Mouse (Mus musculus): ENCODE results near the gene Scin.

DNA sequence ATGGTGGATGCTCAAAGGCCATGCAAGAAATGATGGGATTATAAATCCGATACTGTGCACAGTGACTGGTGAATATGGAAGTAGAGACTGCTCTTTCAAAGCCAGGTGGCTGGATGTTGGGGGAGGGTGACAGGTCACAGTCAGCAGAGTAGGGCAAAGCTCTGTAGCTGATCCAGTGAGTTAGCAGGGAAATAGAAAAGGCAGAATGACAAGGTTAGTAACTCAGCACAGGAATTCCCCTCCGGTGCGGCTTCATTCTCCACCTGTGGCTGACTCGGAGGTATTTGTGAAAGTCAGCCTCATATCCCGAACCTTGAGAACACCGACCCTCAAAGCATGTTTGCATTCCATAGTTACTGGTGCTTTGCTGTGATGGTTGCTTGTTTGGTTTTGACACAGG lies 17.0 kb downstream of the Scin start:
- no peak for TF ChIP-seq TAL1 (conservative IDR thresholded peaks at IDR 0.05; ENCODE audit: low read depth, low read length)
- no peak for TF ChIP-seq CTCF (IDR thresholded peaks at IDR 0.05; ENCODE audit: low read depth, low read length)
- no peak for TF ChIP-seq GATA1 (IDR thresholded peaks at IDR 0.05; ENCODE audit: borderline replicate concordance, low read length)
- TF ChIP-seq POLR2AphosphoS5 (IDR thresholded peaks at IDR 0.05; ENCODE audit: insufficient replicate concordance, low read depth, low read length): no peak
